Mouse (Mus musculus): ENCODE results near the gene Trp53rka. TPM values are rescaled to one million over a fixed set of nuclear protein-coding genes. Genes with fewer than 3 reads are reported as not detected.

Gene Trp53rka
- polyA plus RNA-seq, 1 experiment from 2014 or later, result 38.8 TPM

DNA sequence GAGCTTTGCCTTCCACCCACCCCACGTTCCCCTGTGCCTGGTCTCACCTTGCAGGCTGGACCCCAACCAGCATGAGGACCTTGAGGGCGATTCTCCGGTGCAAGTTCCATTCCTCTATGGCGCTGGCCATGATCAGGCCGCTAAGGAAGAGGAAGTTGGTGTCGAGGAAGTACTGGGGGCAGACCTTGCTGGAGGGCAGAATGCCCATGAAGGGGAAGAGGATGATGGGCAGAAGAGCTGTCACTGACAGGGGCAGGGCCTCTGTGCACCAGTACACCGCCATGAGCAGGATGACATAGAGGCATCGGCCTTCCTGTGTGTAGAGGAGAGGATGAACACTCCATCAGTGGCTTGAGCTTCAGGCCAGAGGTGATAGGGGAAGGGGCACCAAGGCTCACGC is 44.6 kb downstream of the Trp53rka start:
- ATAC-seq (ENCODE audit: borderline replicate concordance, extremely low read depth, low FRiP score, low TSS enrichment), result no peak
- H3K4me1 ChIP-seq, result no peaks in the 10 kb centered on the region
- no peaks in the 10 kb centered on the region for H3K9me3 ChIP-seq
- no peak overlapping the region for H3K4me3 ChIP-seq
- no peak overlapping the region for H3K4me2 ChIP-seq
- H3K27me3 ChIP-seq, result no peaks in the 10 kb centered on the region
- no peak overlapping the region for H3K9ac ChIP-seq
- H3K36me3 ChIP-seq, result no peaks in the 10 kb centered on the region
- WGBS, result 78% methylated on average over 9 of the region's 9 CpGs
- H3K27ac ChIP-seq, result no peak overlapping the region

DNA sequence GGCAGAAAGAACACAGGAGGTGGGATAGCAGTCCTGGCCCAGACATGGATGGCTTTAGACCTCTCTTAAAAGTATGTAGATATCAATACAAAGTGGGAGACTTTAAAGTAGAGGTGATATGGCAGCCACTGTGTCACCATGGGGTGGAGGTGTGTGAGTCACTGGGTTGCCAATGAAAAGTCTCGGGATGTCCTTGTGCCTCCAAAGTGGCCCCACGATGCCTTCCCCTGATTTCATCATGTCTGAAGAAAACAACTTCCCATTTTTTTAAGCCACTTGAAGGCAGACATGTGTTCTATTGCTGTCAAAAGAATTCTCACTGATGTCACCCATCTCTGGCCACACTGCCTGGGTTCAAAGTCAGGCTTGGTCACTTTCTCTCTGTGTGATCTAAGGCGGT is 48.3 kb downstream of the Trp53rka start:
- no peak for ATAC-seq (ENCODE audit: borderline replicate concordance, extremely low read depth, low FRiP score, low TSS enrichment)
- H3K9me3 ChIP-seq, result no peaks in the 10 kb centered on the region
- no peaks in the 10 kb centered on the region for H3K27me3 ChIP-seq
- H3K4me2 ChIP-seq, result no peak overlapping the region
- no peak overlapping the region for H3K27ac ChIP-seq
- no peak overlapping the region for H3K9ac ChIP-seq
- WGBS, result 73% methylated on average over 3 of the region's 3 CpGs
- H3K36me3 ChIP-seq, result no peaks in the 10 kb centered on the region
- H3K4me3 ChIP-seq, result no peak overlapping the region
- no peaks in the 10 kb centered on the region for H3K4me1 ChIP-seq

DNA sequence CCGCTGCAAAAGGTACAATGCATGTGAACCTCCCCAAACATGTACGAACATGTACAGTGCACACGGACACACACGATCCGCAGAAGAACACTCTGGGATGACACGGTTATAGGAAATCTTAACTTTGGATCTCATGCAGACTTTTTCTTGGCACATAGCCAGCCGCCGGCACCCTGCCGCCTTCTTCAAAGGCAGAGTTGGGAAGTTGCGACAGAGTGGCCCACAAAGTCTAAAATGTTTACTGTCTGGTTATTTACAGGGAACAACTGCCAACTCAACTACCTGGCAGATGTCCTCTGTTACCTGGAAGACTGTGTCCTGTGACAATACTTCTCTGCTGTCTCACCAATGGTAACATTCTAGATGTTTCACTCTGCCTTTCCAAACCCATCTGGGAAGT is 50.1 kb downstream of the Trp53rka start:
- no peak overlapping the region for H3K27ac ChIP-seq
- no peaks in the 10 kb centered on the region for H3K27me3 ChIP-seq
- no peaks in the 10 kb centered on the region for H3K4me1 ChIP-seq
- H3K9me3 ChIP-seq, result no peaks in the 10 kb centered on the region
- no peak for ATAC-seq (ENCODE audit: borderline replicate concordance, extremely low read depth, low FRiP score, low TSS enrichment)
- no peak overlapping the region for H3K9ac ChIP-seq
- no peak overlapping the region for H3K4me3 ChIP-seq
- H3K4me2 ChIP-seq, result no peak overlapping the region
- WGBS, result 55% methylated on average over 10 of the region's 10 CpGs
- no peaks in the 10 kb centered on the region for H3K36me3 ChIP-seq

DNA sequence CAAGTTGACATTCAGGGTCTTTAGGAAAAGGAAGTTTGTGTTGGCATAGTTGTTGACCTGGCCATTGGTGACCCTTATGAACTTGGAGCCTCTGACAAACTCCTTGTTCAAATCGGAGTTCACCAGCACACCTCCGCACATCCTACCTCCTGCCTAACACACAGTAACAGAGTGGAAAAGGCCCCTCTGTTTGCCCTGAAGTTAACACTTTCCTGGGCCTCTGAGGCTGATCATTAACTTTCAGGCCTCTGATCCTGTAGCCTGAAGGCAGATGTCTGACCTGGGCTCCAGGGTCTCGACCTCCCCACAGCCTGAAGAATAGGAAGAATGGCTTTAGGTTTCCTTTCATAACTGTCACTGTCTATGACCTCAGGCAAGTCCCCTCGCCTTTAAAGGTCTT is 51.5 kb downstream of the Trp53rka start:
- Histone ChIP-seq H3K9me3 (no peaks in the 10 kb centered on the region), H3K27me3 (no peaks in the 10 kb centered on the region), H3K36me3 (no peaks in the 10 kb centered on the region), H3K9ac (no peak overlapping the region), H3K4me2 (no peak overlapping the region), H3K4me1 (no peaks in the 10 kb centered on the region), H3K4me3 (no peak overlapping the region), H3K27ac (no peak overlapping the region)
- no peak for ATAC-seq (ENCODE audit: borderline replicate concordance, extremely low read depth, low FRiP score, low TSS enrichment)
- WGBS, result 44% methylated on average over 4 of the region's 4 CpGs

Other genes with a start within 250 kb of the Trp53rka start
- 48.0 and 48.7 TPM in 2 replicates for gene Slc35c2, start 205.5 kb downstream of the Trp53rka start, polyA plus RNA-seq (2015; fragmentation: Nextera tagmentation; extraction: Ambion mirVana)
- 75.7 and 77.3 TPM in 2 replicates for gene Elmo2, start 166.8 kb downstream of the Trp53rka start, polyA plus RNA-seq (2015; fragmentation: Nextera tagmentation; extraction: Ambion mirVana)
- gene Zfp663, start 124.6 kb downstream of the Trp53rka start, polyA plus RNA-seq (2015; fragmentation: Nextera tagmentation; extraction: Ambion mirVana), result 1.1 and 2.2 TPM in 2 replicates
- 7.0 and 7.1 TPM in 2 replicates for gene Zfp334, start 105.1 kb downstream of the Trp53rka start, polyA plus RNA-seq (2015; fragmentation: Nextera tagmentation; extraction: Ambion mirVana)
- gene Ocstamp, start 92.9 kb downstream of the Trp53rka start, polyA plus RNA-seq (2015; fragmentation: Nextera tagmentation; extraction: Ambion mirVana), result 0.06 TPM in 1 of 2 replicates, not detected in the other
- 0.42 and 0.57 TPM in 2 replicates for gene Slc13a3, start 20.1 kb downstream of the Trp53rka start, polyA plus RNA-seq (2015; fragmentation: Nextera tagmentation; extraction: Ambion mirVana)
- 12.3 and 12.5 TPM in 2 replicates for gene Slc2a10, start 10.5 kb upstream of the Trp53rka start, polyA plus RNA-seq (2015; fragmentation: Nextera tagmentation; extraction: Ambion mirVana)
- gene Eya2, start 101.7 kb upstream of the Trp53rka start, polyA plus RNA-seq (2015; fragmentation: Nextera tagmentation; extraction: Ambion mirVana), result 2.2 and 3.2 TPM in 2 replicates

Measured in lung, embryonic 15.5 days (tissue).